Mouse (Mus musculus) MEL (cell line): Measurements from ENCODE around the gene Upp2. TPM values are rescaled to one million over a fixed set of nuclear protein-coding genes. Genes with fewer than 3 reads are reported as not detected.

Experiments used
- DNase-seq: peaks from one replicate; pipeline ENCODE4 v3.0.0; 2011; ENCODE audit warnings: low read depth, low spot score
- H3K27ac ChIP-seq: 2 replicates; pipeline ENCODE4 v1.5.1; 2012; ENCODE audit warnings: low read depth, mild to moderate bottlenecking, control low read depth, low read length, moderate library complexity; ENCODE audit not compliant: control insufficient read depth
- H3K27me3 ChIP-seq, 2 experiments: fragments of 150-350 bp in 1 of 2; sonication (generic) in 1 of 2; 2 replicates each; pipeline ENCODE4 v1.6.1; 2012; ENCODE audit warnings: low read length in 2 of 2, mild to moderate bottlenecking in 2 of 2, improper control_type of control experiment in 1 of 2, moderate library complexity in 1 of 2; ENCODE audit not compliant: insufficient read depth in 2 of 2, control insufficient read depth in 1 of 2
- H3K36me3 ChIP-seq, 2 experiments: 2 replicates each; pipeline ENCODE4 v1.6.1; 2012 to 2014; ENCODE audit warnings: low read length in 2 of 2, improper control_type of control experiment in 1 of 2, inconsistent platforms in 1 of 2, mild to moderate bottlenecking in 1 of 2; ENCODE audit not compliant: insufficient read depth in 2 of 2, control insufficient read depth in 1 of 2
- H3K4me1 ChIP-seq, 2 experiments: fragments of 150-350 bp in 1 of 2; sonication (generic) in 1 of 2; 2 replicates each; pipeline ENCODE4 v1.6.1; 2012; ENCODE audit warnings: low read length in 2 of 2, improper control_type of control experiment in 1 of 2, mild to moderate bottlenecking in 1 of 2; ENCODE audit not compliant: insufficient read depth in 2 of 2, control insufficient read depth in 1 of 2
- H3K4me3 ChIP-seq, 2 experiments: fragments of 150-350 bp in 1 of 2; sonication (generic) in 1 of 2; 2 replicates each; pipeline ENCODE4 v1.5.1; 2012; ENCODE audit warnings: low read depth in 2 of 2, low read length in 2 of 2, mild to moderate bottlenecking in 2 of 2, moderate library complexity in 2 of 2, control low read depth in 1 of 2, improper control_type of control experiment in 1 of 2; ENCODE audit not compliant: control insufficient read depth in 1 of 2, insufficient read depth in 1 of 2
- H3K79me2 ChIP-seq: 2 replicates; pipeline ENCODE4 v1.6.1; 2012; ENCODE audit warnings: mild to moderate bottlenecking, low read length, moderate library complexity; ENCODE audit not compliant: control insufficient read depth, poor library complexity, insufficient read depth
- H3K9ac ChIP-seq: 2 replicates; pipeline ENCODE4 v1.6.1; 2012; ENCODE audit warnings: low read depth, mild to moderate bottlenecking, control low read depth, low read length, moderate library complexity; ENCODE audit not compliant: control insufficient read depth, poor library complexity, severe bottlenecking
- H3K9me3 ChIP-seq: fragments of 150-350 bp; sonication (generic); replicated peaks from 2 replicates; pipeline ENCODE4 v1.6.1; 2012; ENCODE audit warnings: mild to moderate bottlenecking, low read length, improper control_type of control experiment, moderate library complexity; ENCODE audit not compliant: insufficient read depth
- CHD1 ChIP-seq: IDR thresholded peaks from 2 replicates; pipeline ENCODE4 v1.6.1; 2012; ENCODE audit warnings: low read depth, mild to moderate bottlenecking, inconsistent platforms, low read length, improper control_type of control experiment
- CHD2 ChIP-seq: IDR thresholded peaks from 2 replicates; pipeline ENCODE4 v1.6.1; 2011; ENCODE audit warnings: low read length, improper control_type of control experiment
- E2F4 ChIP-seq: IDR thresholded peaks from 2 replicates; pipeline ENCODE4 v1.6.1; 2011; ENCODE audit warnings: low read depth, low read length, improper control_type of control experiment, borderline replicate concordance
- ELF1 ChIP-seq: IDR thresholded peaks from 2 replicates; pipeline ENCODE4 v1.6.1; 2014; ENCODE audit warnings: low read depth, mild to moderate bottlenecking, inconsistent platforms, low read length, improper control_type of control experiment, moderate library complexity
- ETS1 ChIP-seq: IDR thresholded peaks from 2 replicates; pipeline ENCODE4 v1.6.1; 2012; ENCODE audit warnings: low read depth, mild to moderate bottlenecking, inconsistent platforms, low read length, improper control_type of control experiment, moderate library complexity
- GABPA ChIP-seq: IDR thresholded peaks from 2 replicates; pipeline ENCODE4 v1.6.1; 2012; ENCODE audit warnings: low read depth, mild to moderate bottlenecking, inconsistent platforms, low read length, improper control_type of control experiment, moderate library complexity
- GATA1 ChIP-seq: IDR thresholded peaks from 2 replicates; pipeline ENCODE4 v1.6.1; 2011; ENCODE audit warnings: low read depth, low read length, improper control_type of control experiment
- JUND ChIP-seq: IDR thresholded peaks from 2 replicates; pipeline ENCODE4 v1.6.1; 2011; ENCODE audit warnings: low read depth, mild to moderate bottlenecking, improper control_type of control experiment, low read length
- MAFK ChIP-seq: IDR thresholded peaks from 2 replicates; pipeline ENCODE4 v1.6.1; 2011; ENCODE audit warnings: low read depth, mild to moderate bottlenecking, low read length, improper control_type of control experiment, borderline replicate concordance
- MAX ChIP-seq: IDR thresholded peaks from 2 replicates; pipeline ENCODE4 v1.6.1; 2011; ENCODE audit warnings: low read length, improper control_type of control experiment
- MAZ ChIP-seq: IDR thresholded peaks from 2 replicates; pipeline ENCODE4 v1.6.1; 2012; ENCODE audit warnings: low read depth, mild to moderate bottlenecking, inconsistent platforms, low read length, improper control_type of control experiment
- MYB ChIP-seq: IDR thresholded peaks from 2 replicates; pipeline ENCODE4 v1.6.1; 2011; ENCODE audit warnings: mild to moderate bottlenecking, low read depth, low read length, improper control_type of control experiment
- MYC ChIP-seq: IDR thresholded peaks from 2 replicates; pipeline ENCODE4 v1.6.1; 2011; ENCODE audit warnings: low read depth, mild to moderate bottlenecking, low read length, improper control_type of control experiment, moderate library complexity
- NELFE ChIP-seq: IDR thresholded peaks from 2 replicates; pipeline ENCODE4 v1.6.1; 2011; ENCODE audit warnings: low read depth, low read length, improper control_type of control experiment
- NRF1 ChIP-seq: IDR thresholded peaks from 2 replicates; pipeline ENCODE4 v1.6.1; 2014; ENCODE audit warnings: low read depth, mild to moderate bottlenecking, inconsistent platforms, low read length, improper control_type of control experiment, moderate library complexity; ENCODE audit not compliant: poor library complexity, insufficient read depth, severe bottlenecking
- POLR2AphosphoS2 ChIP-seq: IDR thresholded peaks from 2 replicates; pipeline ENCODE4 v1.6.1; 2011; ENCODE audit warnings: low read length, improper control_type of control experiment
- RAD21 ChIP-seq: IDR thresholded peaks from 2 replicates; pipeline ENCODE4 v1.6.1; 2011; ENCODE audit warnings: mild to moderate bottlenecking, low read depth, low read length, improper control_type of control experiment
- RCOR1 ChIP-seq: IDR thresholded peaks from 2 replicates; pipeline ENCODE4 v1.6.1; 2012; ENCODE audit warnings: low read depth, mild to moderate bottlenecking, inconsistent platforms, low read length, improper control_type of control experiment
- SMC3 ChIP-seq: IDR thresholded peaks from 2 replicates; pipeline ENCODE4 v1.6.1; 2011; ENCODE audit warnings: low read depth, low read length, improper control_type of control experiment
- TCF12 ChIP-seq: IDR thresholded peaks from 2 replicates; pipeline ENCODE4 v1.6.1; 2014; ENCODE audit warnings: low read depth, mild to moderate bottlenecking, inconsistent platforms, low read length, improper control_type of control experiment, moderate library complexity
- UBTF ChIP-seq: IDR thresholded peaks from 2 replicates; pipeline ENCODE4 v1.6.1; 2012; ENCODE audit warnings: low read depth, mild to moderate bottlenecking, inconsistent platforms, low read length, improper control_type of control experiment, moderate library complexity, borderline replicate concordance; ENCODE audit not compliant: insufficient read depth
- USF1 ChIP-seq: IDR thresholded peaks from 2 replicates; pipeline ENCODE4 v1.6.1; 2014; ENCODE audit warnings: low read depth, mild to moderate bottlenecking, inconsistent platforms, low read length, improper control_type of control experiment, moderate library complexity
- USF2 ChIP-seq, 2 experiments: IDR thresholded peaks; 2 replicates each; pipeline ENCODE4 v1.6.1; 2011 to 2012; ENCODE audit warnings: improper control_type of control experiment in 2 of 2, low read length in 2 of 2, borderline replicate concordance in 1 of 2, inconsistent platforms in 1 of 2, low read depth in 1 of 2, mild to moderate bottlenecking in 1 of 2; ENCODE audit not compliant: insufficient read depth in 1 of 2
- ZKSCAN1 ChIP-seq: IDR thresholded peaks from 2 replicates; pipeline ENCODE4 v1.6.1; 2012; ENCODE audit warnings: low read depth, mild to moderate bottlenecking, inconsistent platforms, low read length, improper control_type of control experiment, moderate library complexity
- ZMIZ1 ChIP-seq: IDR thresholded peaks from 2 replicates; pipeline ENCODE4 v1.6.1; 2012; ENCODE audit warnings: low read depth, mild to moderate bottlenecking, inconsistent platforms, low read length, improper control_type of control experiment, moderate library complexity
- polyA plus RNA-seq, 2 experiments: library from polyadenylated mRNA; stranded (reverse) in 1 of 2; unstranded in 1 of 2; fragments of >175 nt in 1 of 2; fragments of >200 nt in 1 of 2; gene quantifications; 2 replicates each; pipeline versions ENCODE4 v1.2.1 to v1.2.4; 2012; ENCODE audit warnings: low replicate concordance in 2 of 2, low read depth in 1 of 2; ENCODE audit not compliant: insufficient read length in 2 of 2, insufficient read depth in 1 of 2, missing spikeins in 1 of 2
- total RNA-seq: library from RNA; depleted of rRNA; stranded (reverse); fragments of 300-350 nt; gene quantifications from 2 replicates; pipeline ENCODE4 v1.2.3, GENCODE M21; 2012

The Upp2 gene
- total and polyA plus RNA-seq, 3 experiments: not detected

DNA sequence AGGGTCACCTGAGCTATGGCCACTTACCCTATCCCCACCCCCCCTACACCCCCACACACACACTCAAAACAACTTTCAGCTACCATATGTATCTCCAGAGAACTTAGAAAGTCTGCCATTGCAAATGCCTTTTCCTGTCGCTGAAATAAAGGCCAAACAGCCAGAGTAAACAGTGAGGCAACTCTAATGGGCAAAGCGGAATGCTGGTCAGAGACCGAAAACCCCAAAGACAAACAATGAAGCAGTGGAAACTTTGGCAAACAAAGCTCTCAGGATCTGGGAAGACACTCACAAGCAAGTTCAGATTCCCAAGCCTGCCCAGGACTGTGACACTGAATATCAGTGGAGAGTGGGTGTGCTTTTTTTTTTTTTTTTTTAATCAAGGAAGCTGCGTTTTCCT lies 5.0 kb upstream of the Upp2 start:
- Histone ChIP-seq H3K27ac (no peak overlapping the region), H3K79me2 (no peaks in the 10 kb centered on the region), H3K27me3 (no peaks in the 10 kb centered on the region), H3K9me3 (no peaks in the 10 kb centered on the region), H3K9ac (no peak overlapping the region), H3K36me3 (no peaks in the 10 kb centered on the region), H3K4me1 (no peaks in the 10 kb centered on the region), H3K4me3 (no peak overlapping the region)
- DNase-seq: no peak
- TF ChIP-seq RCOR1 (no peak), ZMIZ1 (no peak), MYB (no peak), USF1 (no peak)

- DNase-seq: no peak
- H3K9ac ChIP-seq: no peak overlapping the region
- TF ChIP-seq MYC (no peak), USF2 (IDR thresholded peaks at IDR 0.05; ENCODE audit: borderline replicate concordance in 1 of 2, insufficient read depth in 1 of 2, low read depth in 1 of 2, low read length in 2 of 2) (no peak), NRF1 (no peak), MAX (no peak), TCF12 (no peak), UBTF (no peak), E2F4 (no peak), POLR2AphosphoS2 (no peak), ETS1 (no peak)
Observed at GRCm38 (mm10) chr2:58565267-58565666, 1.8 kb upstream of the Upp2 start.

GRCm38 (mm10) chr2:58566049-58566409 lies 1.1 kb upstream of the Upp2 start:
- no peaks in the 10 kb centered on the region for H3K9me3 ChIP-seq
- H3K27ac ChIP-seq: no peak overlapping the region
- no peak overlapping the region for H3K4me3 ChIP-seq
- no peak overlapping the region for H3K9ac ChIP-seq
- H3K27me3 ChIP-seq: no peaks in the 10 kb centered on the region
- H3K79me2 ChIP-seq: no peaks in the 10 kb centered on the region
- H3K4me1 ChIP-seq: no peaks in the 10 kb centered on the region
- TF ChIP-seq MAFK (no peak), ELF1 (no peak), CHD2 (no peak), SMC3 (no peak), USF2 (IDR thresholded peaks at IDR 0.05; ENCODE audit: borderline replicate concordance in 1 of 2, insufficient read depth in 1 of 2, low read depth in 1 of 2, low read length in 2 of 2) (no peak), MYB (no peak), MAZ (no peak), CHD1 (no peak), GATA1 (no peak), ZKSCAN1 (no peak), POLR2AphosphoS2 (no peak), UBTF (no peak), NELFE (no peak), E2F4 (no peak), GABPA (no peak), RAD21 (no peak), JUND (no peak)
- TF ChIP-seq, all 39 proteins: peak for 0
- no peaks in the 10 kb centered on the region for H3K36me3 ChIP-seq
- DNase-seq: no peak

More at GRCm38 (mm10) chr2:58565267-58565666, 1.8 kb upstream of the Upp2 start:
- no peaks in the 10 kb centered on the region for H3K36me3 ChIP-seq
- no peak overlapping the region for H3K4me3 ChIP-seq
- no peaks in the 10 kb centered on the region for H3K4me1 ChIP-seq
- no peak overlapping the region for H3K27ac ChIP-seq
- no peaks in the 10 kb centered on the region for H3K9me3 ChIP-seq
- no peaks in the 10 kb centered on the region for H3K79me2 ChIP-seq
- no peaks in the 10 kb centered on the region for H3K27me3 ChIP-seq
